Mouse (Mus musculus) embryonic facial prominence, embryonic 13.5 days (tissue): ENCODE results near the gene Pou2f3. TPM values are rescaled to one million over a fixed set of nuclear protein-coding genes. Genes with fewer than 3 reads are reported as not detected.

Experiments
- ATAC-seq: fragments of 200-750 bp; cut with Nextera tagmentation; 2 replicates; pipeline ENCODE4 v1.8.0; 2017; ENCODE audit warnings: low read depth; ENCODE audit not compliant: insufficient number of reproducible peaks, insufficient read depth, low FRiP score, low TSS enrichment
- H3K27ac ChIP-seq: fragments of 300-500 bp; sonication (generic); 2 replicates; pipeline ENCODE4 v1.5.1; 2015; ENCODE audit warnings: moderate library complexity, mild to moderate bottlenecking, inconsistent platforms
- H3K27me3 ChIP-seq: fragments of 300-500 bp; sonication (generic); 2 replicates; pipeline ENCODE4 v1.6.1; 2015; ENCODE audit warnings: mild to moderate bottlenecking, inconsistent platforms
- H3K36me3 ChIP-seq: fragments of 300-500 bp; sonication (generic); 2 replicates; pipeline ENCODE4 v1.6.1; 2015; ENCODE audit warnings: mild to moderate bottlenecking, inconsistent platforms
- H3K4me1 ChIP-seq: fragments of 300-500 bp; sonication (generic); 2 replicates; pipeline ENCODE4 v1.6.1; 2015; ENCODE audit warnings: inconsistent platforms
- H3K4me2 ChIP-seq: fragments of 300-500 bp; sonication (generic); 2 replicates; pipeline ENCODE4 v1.6.1; 2015; ENCODE audit warnings: moderate library complexity, mild to moderate bottlenecking, inconsistent platforms
- H3K4me3 ChIP-seq: fragments of 300-500 bp; sonication (generic); 2 replicates; pipeline ENCODE4 v1.5.1; 2015; ENCODE audit warnings: mild to moderate bottlenecking, inconsistent platforms
- H3K9ac ChIP-seq: fragments of 300-500 bp; sonication (generic); 2 replicates; pipeline ENCODE4 v1.6.1; 2015; ENCODE audit warnings: mild to moderate bottlenecking, inconsistent platforms
- H3K9me3 ChIP-seq: fragments of 300-500 bp; sonication (generic); 2 replicates; pipeline ENCODE4 v1.6.1; 2016; ENCODE audit warnings: inconsistent platforms
- WGBS: fragments of 180-500 bp; shearing (Covaris S2); methylation state at CpG from one replicate; pipeline ENCODE4 v1.1.7; 2015; ENCODE audit warnings: mixed read lengths; 5-methylcytosine and 5-hydroxymethylcytosine counted together
- polyA plus RNA-seq: library from polyadenylated mRNA; unstranded; fragments of >200 nt; fragmentation: Nextera tagmentation; extraction: Ambion mirVana; gene quantifications from 2 replicates; pipeline ENCODE4 v1.2.1, GENCODE M21; 2015

Pou2f3 gene
- polyA plus RNA-seq, 1 experiment from 2014 or later = 2.1 TPM

DNA sequence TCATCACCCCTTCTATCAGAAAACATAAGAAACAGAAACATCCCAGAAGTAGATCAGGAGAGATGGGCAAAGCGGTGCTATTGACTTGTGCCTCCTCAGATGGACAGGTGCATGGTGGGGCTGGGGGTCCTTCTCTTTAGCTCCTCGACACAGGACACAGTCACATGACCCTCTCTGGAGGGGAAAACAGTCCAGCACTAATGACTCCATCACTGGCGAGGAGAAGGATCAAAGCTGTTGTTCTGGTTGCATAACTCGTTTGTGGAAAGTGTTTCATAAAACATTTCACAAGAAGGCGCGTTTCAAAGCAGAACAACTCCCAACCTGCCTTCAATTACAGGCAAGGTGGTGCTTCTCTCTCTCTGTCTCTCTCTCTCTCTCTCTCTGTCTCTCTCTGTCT lies 58.4 kb downstream of the Pou2f3 start:
- Histone ChIP-seq H3K27me3 (no peaks in the 10 kb centered on the region), H3K9ac (no peak overlapping the region), H3K27ac (no peak overlapping the region), H3K4me3 (no peak overlapping the region), H3K36me3 (no peaks in the 10 kb centered on the region), H3K4me1 (peaks cover 13% of the 10 kb centered on the region; the same call in 1 of the 2 replicates), H3K9me3 (no peaks in the 10 kb centered on the region), H3K4me2 (no peak overlapping the region)
- ATAC-seq = no peak
- WGBS = 72% methylated on average over 6 of the region's 6 CpGs

GRCm38 (mm10) chr9:43150957-43151356 lies 59.2 kb downstream of the Pou2f3 start:
- WGBS = 63% methylated on average over 9 of the region's 9 CpGs
- H3K36me3 ChIP-seq = no peaks in the 10 kb centered on the region
- H3K4me3 ChIP-seq = no peak overlapping the region
- H3K4me2 ChIP-seq = no peak overlapping the region
- no peaks in the 10 kb centered on the region for H3K27me3 ChIP-seq
- H3K27ac ChIP-seq = no peak overlapping the region
- H3K9me3 ChIP-seq = no peaks in the 10 kb centered on the region
- peaks cover 13% of the 10 kb centered on the region; the same call in 1 of the 2 replicates for H3K4me1 ChIP-seq
- no peak overlapping the region for H3K9ac ChIP-seq
- ATAC-seq = no peak

- ATAC-seq = no peak
- no peaks in the 10 kb centered on the region for H3K36me3 ChIP-seq
- H3K4me3 ChIP-seq = no peak overlapping the region
- peaks cover 13% of the 10 kb centered on the region; the same call in 1 of the 2 replicates for H3K4me1 ChIP-seq
- no peaks in the 10 kb centered on the region for H3K27me3 ChIP-seq
- 55% methylated on average over 10 of the region's 10 CpGs for WGBS
- no peak overlapping the region for H3K9ac ChIP-seq
- no peak overlapping the region for H3K4me2 ChIP-seq
- no peak overlapping the region for H3K27ac ChIP-seq
- H3K9me3 ChIP-seq = no peaks in the 10 kb centered on the region
These were observed 60.1 kb downstream of the Pou2f3 start for GRCm38 (mm10) chr9:43150075-43150474.

- Histone ChIP-seq H3K4me3 (no peak overlapping the region), H3K4me2 (no peak overlapping the region), H3K9ac (no peak overlapping the region), H3K9me3 (no peaks in the 10 kb centered on the region), H3K27me3 (no peaks in the 10 kb centered on the region), H3K4me1 (peaks cover 13% of the 10 kb centered on the region; the same call in 1 of the 2 replicates), H3K27ac (no peak overlapping the region), H3K36me3 (no peaks in the 10 kb centered on the region)
- no peak for ATAC-seq
- WGBS = 75% methylated on average over 3 of the region's 3 CpGs
These were observed 60.7 kb downstream of the Pou2f3 start for GRCm38 (mm10) chr9:43149498-43149897.

DNA sequence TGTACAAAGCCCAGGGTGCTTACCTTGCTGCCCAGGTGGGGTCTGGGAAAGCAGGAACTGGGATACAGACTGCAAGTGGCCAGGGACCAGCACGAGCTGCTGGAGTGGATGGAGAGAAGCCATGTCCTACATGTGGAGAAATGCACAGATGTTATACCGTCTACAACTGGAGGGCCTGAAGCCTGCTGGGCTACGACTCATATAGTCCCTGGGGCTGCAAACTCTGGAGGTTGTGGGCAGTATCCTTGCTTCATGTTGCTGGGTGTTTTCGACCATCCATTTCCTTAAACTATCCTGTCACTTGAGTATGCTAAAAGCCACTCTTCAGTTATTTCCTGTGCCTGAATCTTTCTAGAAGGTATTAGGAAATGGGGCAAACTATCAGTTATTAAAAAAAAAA lies 65.0 kb downstream of the Pou2f3 start:
- no peaks in the 10 kb centered on the region for H3K27me3 ChIP-seq
- H3K27ac ChIP-seq = no peak overlapping the region
- no peaks in the 10 kb centered on the region for H3K36me3 ChIP-seq
- H3K4me3 ChIP-seq = no peak overlapping the region
- H3K9me3 ChIP-seq = no peaks in the 10 kb centered on the region
- peaks cover 4% of the 10 kb centered on the region; the same call in 1 of the 2 replicates for H3K4me1 ChIP-seq
- WGBS = 85% methylated on average over 4 of the region's 4 CpGs
- ATAC-seq = no peak
- no peak overlapping the region for H3K9ac ChIP-seq
- no peak overlapping the region for H3K4me2 ChIP-seq

- WGBS = 71% methylated on average over 12 of the region's 12 CpGs
These were observed 65.9 kb downstream of the Pou2f3 start for GRCm38 (mm10) chr9:43144206-43144810.

DNA sequence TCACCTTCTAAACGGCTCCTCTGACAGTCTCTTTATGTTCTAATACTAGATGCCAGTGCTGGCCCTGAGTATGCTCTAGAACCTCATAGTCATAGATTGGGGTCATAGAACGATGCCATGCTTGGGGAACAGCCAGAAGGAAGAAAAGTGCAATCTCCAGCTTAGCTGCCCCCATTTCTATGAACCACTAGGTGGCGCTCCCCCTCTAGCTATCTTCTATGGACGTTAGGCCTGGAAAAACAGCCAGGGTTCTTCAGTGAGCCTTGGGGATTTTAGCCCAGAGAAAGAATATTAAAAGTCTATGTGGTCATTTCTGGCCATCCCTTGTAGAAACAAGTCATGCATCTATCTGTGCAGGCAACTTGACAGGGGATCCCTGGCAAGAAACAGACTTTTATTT lies 68.3 kb downstream of the Pou2f3 start:
- H3K27ac ChIP-seq = no peak overlapping the region
- ATAC-seq = no peak
- no peaks in the 10 kb centered on the region; the same call in 1 of the 2 replicates for H3K4me1 ChIP-seq
- H3K9me3 ChIP-seq = no peaks in the 10 kb centered on the region
- H3K36me3 ChIP-seq = no peaks in the 10 kb centered on the region
- no peaks in the 10 kb centered on the region for H3K27me3 ChIP-seq
- H3K4me3 ChIP-seq = no peak overlapping the region
- 3% methylated on average over 4 of the region's 4 CpGs for WGBS
- no peak overlapping the region for H3K9ac ChIP-seq
- no peak overlapping the region for H3K4me2 ChIP-seq

More at GRCm38 (mm10) chr9:43144206-43144810, 65.9 kb downstream of the Pou2f3 start:
- no peaks in the 10 kb centered on the region; the same call in 1 of the 2 replicates for H3K4me1 ChIP-seq
- no peak overlapping the region for H3K27ac ChIP-seq
- H3K9me3 ChIP-seq = no peaks in the 10 kb centered on the region
- no peak overlapping the region for H3K4me2 ChIP-seq
- no peak for ATAC-seq
- H3K4me3 ChIP-seq = no peak overlapping the region
- H3K9ac ChIP-seq = no peak overlapping the region
- no peaks in the 10 kb centered on the region for H3K27me3 ChIP-seq
- H3K36me3 ChIP-seq = no peaks in the 10 kb centered on the region

DNA sequence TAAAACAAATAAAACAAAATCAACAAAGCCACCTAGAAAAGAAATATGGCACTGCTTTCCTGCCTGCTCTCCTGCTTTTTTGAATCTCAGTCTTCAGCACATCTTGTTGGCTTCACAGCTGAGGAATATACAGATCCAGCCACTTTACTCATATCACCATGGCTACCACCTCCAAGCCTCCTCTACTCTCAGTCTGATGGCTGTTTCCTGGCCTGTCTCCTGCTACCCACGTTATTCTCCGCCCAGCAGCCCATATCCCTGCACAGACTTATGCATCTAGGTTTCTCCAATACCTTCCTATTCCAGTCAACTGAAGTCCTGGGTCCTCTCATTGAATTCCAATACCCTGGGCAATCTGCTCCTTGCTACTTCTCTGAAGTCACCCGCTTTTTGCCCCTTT lies 76.6 kb downstream of the Pou2f3 start:
- no peaks in the 10 kb centered on the region for H3K9me3 ChIP-seq
- H3K27ac ChIP-seq = no peak overlapping the region
- H3K9ac ChIP-seq = no peak overlapping the region
- ATAC-seq = no peak
- H3K4me2 ChIP-seq = no peak overlapping the region
- no peaks in the 10 kb centered on the region for H3K27me3 ChIP-seq
- H3K4me3 ChIP-seq = no peak overlapping the region
- 85% methylated on average over 3 of the region's 3 CpGs for WGBS
- H3K4me1 ChIP-seq = 0 out of 2 replicates have a peak, but pooled peaks cover 4% of the 10 kb centered on the region
- no peaks in the 10 kb centered on the region for H3K36me3 ChIP-seq

- H3K4me2 ChIP-seq = no peak overlapping the region
- no peaks in the 10 kb centered on the region for H3K27me3 ChIP-seq
- H3K4me1 ChIP-seq = 0 out of 2 replicates have a peak, but pooled peaks cover 4% of the 10 kb centered on the region
- no peaks in the 10 kb centered on the region for H3K9me3 ChIP-seq
- H3K9ac ChIP-seq = no peak overlapping the region
- H3K4me3 ChIP-seq = no peak overlapping the region
- H3K36me3 ChIP-seq = no peaks in the 10 kb centered on the region
- 17% methylated on average over 4 of the region's 4 CpGs for WGBS
- no peak for ATAC-seq
- no peak overlapping the region for H3K27ac ChIP-seq
These were observed 77.8 kb downstream of the Pou2f3 start for GRCm38 (mm10) chr9:43132380-43132779.

GRCm38 (mm10) chr9:43131940-43132339 lies 78.2 kb downstream of the Pou2f3 start:
- no peak overlapping the region for H3K4me3 ChIP-seq
- H3K36me3 ChIP-seq = no peaks in the 10 kb centered on the region
- no peak overlapping the region for H3K4me2 ChIP-seq
- no peak for ATAC-seq
- no peaks in the 10 kb centered on the region for H3K9me3 ChIP-seq
- no peak overlapping the region for H3K9ac ChIP-seq
- 70% methylated on average over 5 of the region's 5 CpGs for WGBS
- H3K4me1 ChIP-seq = 0 out of 2 replicates have a peak, but pooled peaks cover 4% of the 10 kb centered on the region
- no peaks in the 10 kb centered on the region for H3K27me3 ChIP-seq
- H3K27ac ChIP-seq = no peak overlapping the region

DNA sequence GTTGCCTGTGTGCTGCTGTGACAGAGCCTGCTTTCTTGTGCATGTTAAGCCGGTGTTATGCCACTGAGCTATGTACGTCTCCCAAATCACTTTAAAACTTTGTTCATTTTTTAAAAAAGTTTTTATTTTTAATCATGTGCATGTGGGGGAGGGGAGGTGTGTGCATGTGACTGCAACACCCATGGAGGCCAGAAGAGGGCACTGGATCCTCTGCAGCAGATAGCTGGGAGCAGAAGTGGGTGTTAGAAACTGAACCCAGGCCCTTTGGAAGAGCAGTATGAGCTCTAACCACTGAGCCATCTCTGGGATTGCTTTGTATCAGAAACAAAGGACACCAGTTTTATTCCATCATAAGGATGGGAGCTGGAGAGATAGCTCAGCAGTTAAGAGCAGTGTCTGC lies 79.5 kb downstream of the Pou2f3 start:
- Histone ChIP-seq H3K9me3 (no peaks in the 10 kb centered on the region), H3K36me3 (no peaks in the 10 kb centered on the region), H3K4me2 (no peak overlapping the region), H3K27ac (no peak overlapping the region), H3K9ac (no peak overlapping the region), H3K27me3 (no peaks in the 10 kb centered on the region), H3K4me1 (0 out of 2 replicates have a peak, but pooled peaks cover 4% of the 10 kb centered on the region), H3K4me3 (no peak overlapping the region)
- no peak for ATAC-seq
- WGBS = 90% methylated on average over 2 of the region's 2 CpGs

GRCm38 (mm10) chr9:43127101-43127787 lies 82.9 kb downstream of the Pou2f3 start:
- no peak overlapping the region for H3K4me2 ChIP-seq
- 0 out of 2 replicates have a peak, but pooled peaks cover 4% of the 10 kb centered on the region for H3K4me1 ChIP-seq
- no peak for ATAC-seq
- no peaks in the 10 kb centered on the region for H3K27me3 ChIP-seq
- H3K27ac ChIP-seq = no peak overlapping the region
- no peaks in the 10 kb centered on the region for H3K36me3 ChIP-seq
- H3K9me3 ChIP-seq = no peaks in the 10 kb centered on the region
- WGBS = 68% methylated on average over 10 of the region's 10 CpGs
- no peak overlapping the region for H3K4me3 ChIP-seq
- H3K9ac ChIP-seq = no peak overlapping the region
